Mouse (Mus musculus) neural tube, embryonic 15.5 days (tissue): ENCODE measurements around the gene Xkr7. TPM values are rescaled to one million over a fixed set of nuclear protein-coding genes. Genes with fewer than 3 reads are reported as not detected.

Experiments
- polyA plus RNA-seq: library from polyadenylated mRNA; unstranded; fragments of >200 nt; fragmentation: Nextera tagmentation; extraction: Ambion mirVana; gene quantifications from 2 replicates; pipeline ENCODE4 v1.2.1, GENCODE M21; 2015

The Xkr7 gene
- polyA plus RNA-seq, 1 experiment from 2014 or later = 1.7 TPM

Other genes starting within 250 kb of the Xkr7 start
- 119 and 125 TPM in 2 replicates for gene Bcl2l1, start 200.1 kb upstream of the Xkr7 start, polyA plus RNA-seq
- gene Tpx2, start 183.9 kb upstream of the Xkr7 start, polyA plus RNA-seq = 11.1 and 26.9 TPM in 2 replicates
- gene Mylk2, start 120.5 kb upstream of the Xkr7 start, polyA plus RNA-seq = 0.08 and 0.29 TPM in 2 replicates
- 4.0 and 4.3 TPM in 2 replicates for gene Foxs1, start 98.6 kb upstream of the Xkr7 start, polyA plus RNA-seq
- 10.5 and 13.5 TPM in 2 replicates for gene Dusp15, start 80.2 kb upstream of the Xkr7 start, polyA plus RNA-seq
- 8.1 and 8.7 TPM in 2 replicates for gene Ttll9, start 69.4 kb upstream of the Xkr7 start, polyA plus RNA-seq
- gene Pdrg1, start 16.4 kb upstream of the Xkr7 start, polyA plus RNA-seq = 240 and 256 TPM in 2 replicates
- gene Ccm2l, start 34.1 kb downstream of the Xkr7 start, polyA plus RNA-seq = 1.3 and 1.4 TPM in 2 replicates
- 3.2 and 4.0 TPM in 2 replicates for gene Hck, start 76.6 kb downstream of the Xkr7 start, polyA plus RNA-seq
- gene Tm9sf4, start 129.5 kb downstream of the Xkr7 start, polyA plus RNA-seq = 83.0 and 83.7 TPM in 2 replicates
- 37.2 and 38.0 TPM in 2 replicates for gene Tspyl3, start 193.6 kb downstream of the Xkr7 start, polyA plus RNA-seq
- gene Plagl2, start 209.6 kb downstream of the Xkr7 start, polyA plus RNA-seq = 4.4 and 8.9 TPM in 2 replicates
- 5.3 and 5.5 TPM in 2 replicates for gene Pofut1, start 209.7 kb downstream of the Xkr7 start, polyA plus RNA-seq